Mouse (Mus musculus): ENCODE data around the gene Stk40. TPM values are rescaled to one million over a fixed set of nuclear protein-coding genes. Genes with fewer than 3 reads are reported as not detected.

The Stk40 gene
- total and polyA plus RNA-seq, 2 experiments: 6.5 to 22.9 TPM

DNA sequence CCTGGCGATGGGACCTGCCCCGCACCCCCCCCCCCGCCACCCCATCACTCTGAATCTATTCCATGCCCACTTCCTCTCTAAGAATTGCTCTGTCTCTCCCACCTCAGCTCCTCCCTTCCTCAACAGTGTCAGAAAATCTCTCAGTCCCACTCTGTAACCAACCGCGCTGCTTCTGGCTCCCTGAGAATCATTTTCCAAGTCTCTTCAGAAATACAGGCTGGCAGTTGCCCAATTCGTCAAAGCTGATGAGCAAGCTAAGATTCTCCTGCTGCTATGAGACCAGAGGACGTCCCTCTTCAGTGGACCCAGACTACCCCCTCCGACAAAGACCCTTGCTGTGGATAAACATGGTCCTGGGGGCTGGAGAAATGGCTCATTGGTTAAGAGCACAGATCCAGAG is 55.7 kb downstream of the Stk40 start:
- no peak for TF ChIP-seq CTCF (IDR thresholded peaks at IDR 0.05; ENCODE audit: low read depth, low read length)
- TF ChIP-seq POLR2A (IDR thresholded peaks at IDR 0.05; ENCODE audit: extremely low read depth, insufficient read depth, low read length): no peak
- Histone ChIP-seq H3K27me3 (ENCODE audit: control insufficient read depth, insufficient read depth, low read length) (no peaks in the 10 kb centered on the region), H3K4me3 (ENCODE audit: insufficient read depth, low read depth, low read length) (no peak overlapping the region), H3K4me1 (ENCODE audit: control insufficient read depth, insufficient read depth, low read length) (0 out of 2 replicates have a peak, but pooled peaks cover 2% of the 10 kb centered on the region), H3K79me2 (ENCODE audit: control insufficient read depth, insufficient read depth, low read length) (no peaks in the 10 kb centered on the region), H3K9ac (ENCODE audit: low read depth, low read length) (no peak overlapping the region), H3K36me3 (ENCODE audit: control insufficient read depth, insufficient read depth, low read length) (no peaks in the 10 kb centered on the region), H3K27ac (replicated peaks; ENCODE audit: insufficient read depth, low read depth, low read length) (no peak overlapping the region)
- no peak for DNase-seq (ENCODE audit: extremely low read depth, low read depth, low spot score)
- 83% methylated on average over 8 of the region's 8 CpGs for WGBS

DNA sequence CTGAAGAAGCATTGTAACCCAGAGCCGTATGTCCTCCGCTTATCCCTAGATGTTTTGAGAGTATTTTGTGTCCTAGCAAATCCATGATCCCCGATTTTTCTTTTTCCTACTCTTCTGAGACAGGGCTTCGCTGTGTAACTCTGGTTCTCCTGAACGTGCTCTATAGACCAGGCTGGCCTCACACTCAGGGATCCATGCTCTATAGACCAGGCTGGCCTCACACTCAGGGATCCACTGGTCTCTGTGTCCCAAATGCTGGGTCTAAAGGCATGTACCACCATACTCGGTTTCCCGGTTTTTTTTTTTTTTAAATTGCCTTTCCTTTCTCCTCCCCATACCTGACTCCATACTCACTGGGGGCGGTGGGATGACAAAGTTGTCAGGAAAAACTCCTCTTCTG is 57.2 kb downstream of the Stk40 start:
- Histone ChIP-seq H3K79me2 (ENCODE audit: control insufficient read depth, insufficient read depth, low read length) (no peaks in the 10 kb centered on the region), H3K36me3 (ENCODE audit: control insufficient read depth, insufficient read depth, low read length) (peaks cover 2% of the 10 kb centered on the region), H3K27ac (replicated peaks; ENCODE audit: insufficient read depth, low read depth, low read length) (no peak overlapping the region), H3K27me3 (ENCODE audit: control insufficient read depth, insufficient read depth, low read length) (no peaks in the 10 kb centered on the region), H3K4me1 (ENCODE audit: control insufficient read depth, insufficient read depth, low read length) (0 out of 2 replicates have a peak, but pooled peaks cover 2% of the 10 kb centered on the region), H3K9ac (ENCODE audit: low read depth, low read length) (no peak overlapping the region), H3K4me3 (ENCODE audit: insufficient read depth, low read depth, low read length) (no peak overlapping the region)
- no peak for DNase-seq (ENCODE audit: extremely low read depth, low read depth, low spot score)
- 92% methylated on average over 8 of the region's 8 CpGs for WGBS
- no peak for TF ChIP-seq POLR2A (IDR thresholded peaks at IDR 0.05; ENCODE audit: extremely low read depth, insufficient read depth, low read length)
- TF ChIP-seq CTCF (IDR thresholded peaks at IDR 0.05; ENCODE audit: low read depth, low read length): no peak

DNA sequence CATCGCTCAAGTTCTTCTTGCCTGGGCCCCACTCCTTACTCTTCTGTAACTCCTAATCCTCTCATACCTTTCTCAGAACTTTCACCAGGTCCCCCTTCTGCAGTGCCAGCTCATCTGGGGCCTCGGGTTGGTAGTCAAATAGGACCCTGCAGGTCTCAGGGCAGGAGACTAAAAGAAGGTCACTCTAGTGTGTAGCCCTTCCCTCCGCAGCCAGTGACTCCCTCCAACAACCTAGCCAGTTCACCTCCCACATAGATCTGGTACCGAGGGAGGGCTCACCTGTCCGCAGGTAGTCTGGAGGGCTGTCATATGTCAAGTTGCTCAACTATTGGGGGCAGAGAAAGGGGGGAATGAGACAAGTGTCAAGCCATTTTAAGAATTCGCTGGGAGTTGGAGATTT is 57.7 kb downstream of the Stk40 start:
- H3K9ac ChIP-seq (ENCODE audit: low read depth, low read length): no peak overlapping the region
- H3K4me1 ChIP-seq (ENCODE audit: control insufficient read depth, insufficient read depth, low read length): peaks cover 5% of the 10 kb centered on the region
- 91% methylated on average over 6 of the region's 6 CpGs for WGBS
- H3K27me3 ChIP-seq (ENCODE audit: control insufficient read depth, insufficient read depth, low read length): no peaks in the 10 kb centered on the region
- TF ChIP-seq CTCF (IDR thresholded peaks at IDR 0.05; ENCODE audit: low read depth, low read length) (no peak), POLR2A (IDR thresholded peaks at IDR 0.05; ENCODE audit: extremely low read depth, insufficient read depth, low read length) (no peak)
- H3K36me3 ChIP-seq (ENCODE audit: control insufficient read depth, insufficient read depth, low read length): peaks cover 7% of the 10 kb centered on the region
- no peaks in the 10 kb centered on the region for H3K79me2 ChIP-seq (ENCODE audit: control insufficient read depth, insufficient read depth, low read length)
- H3K27ac ChIP-seq (replicated peaks; ENCODE audit: insufficient read depth, low read depth, low read length): no peak overlapping the region
- no peak for DNase-seq (ENCODE audit: extremely low read depth, low read depth, low spot score)
- H3K4me3 ChIP-seq (ENCODE audit: insufficient read depth, low read depth, low read length): no peak overlapping the region

DNA sequence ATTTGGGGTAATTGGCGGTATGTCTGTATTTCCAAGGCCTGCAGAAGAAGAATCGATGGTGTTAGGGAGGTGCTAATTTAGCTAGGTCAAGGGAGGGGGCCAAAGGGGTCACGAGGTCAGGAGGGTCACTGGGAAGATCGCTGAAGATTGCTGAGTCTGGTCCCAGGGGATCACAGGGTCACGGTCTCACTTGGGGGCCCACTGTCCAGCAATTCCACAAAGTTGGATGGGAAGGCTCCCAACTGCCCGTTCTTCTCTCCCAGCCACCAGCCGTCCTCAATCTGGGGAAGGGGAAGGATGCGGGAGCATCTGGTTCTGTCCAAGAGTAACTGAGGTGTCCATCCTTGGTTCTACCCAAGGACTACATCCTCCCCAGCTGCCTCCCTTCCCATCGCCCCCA is 58.2 kb downstream of the Stk40 start:
- Histone ChIP-seq H3K27me3 (ENCODE audit: control insufficient read depth, insufficient read depth, low read length) (no peaks in the 10 kb centered on the region), H3K4me3 (ENCODE audit: insufficient read depth, low read depth, low read length) (no peak overlapping the region), H3K4me1 (ENCODE audit: control insufficient read depth, insufficient read depth, low read length) (peaks cover 7% of the 10 kb centered on the region), H3K27ac (replicated peaks; ENCODE audit: insufficient read depth, low read depth, low read length) (no peak overlapping the region), H3K36me3 (ENCODE audit: control insufficient read depth, insufficient read depth, low read length) (peaks cover 12% of the 10 kb centered on the region), H3K79me2 (ENCODE audit: control insufficient read depth, insufficient read depth, low read length) (no peaks in the 10 kb centered on the region), H3K9ac (ENCODE audit: low read depth, low read length) (0 out of 2 replicates have a peak overlapping the region, but pooled peaks have one; percentile 86)
- TF ChIP-seq POLR2A (IDR thresholded peaks at IDR 0.05; ENCODE audit: extremely low read depth, insufficient read depth, low read length) (no peak), CTCF (IDR thresholded peaks at IDR 0.05; ENCODE audit: low read depth, low read length) (no peak)
- DNase-seq (ENCODE audit: extremely low read depth, low read depth, low spot score): no peak
- 77% methylated on average over 9 of the region's 9 CpGs for WGBS

DNA sequence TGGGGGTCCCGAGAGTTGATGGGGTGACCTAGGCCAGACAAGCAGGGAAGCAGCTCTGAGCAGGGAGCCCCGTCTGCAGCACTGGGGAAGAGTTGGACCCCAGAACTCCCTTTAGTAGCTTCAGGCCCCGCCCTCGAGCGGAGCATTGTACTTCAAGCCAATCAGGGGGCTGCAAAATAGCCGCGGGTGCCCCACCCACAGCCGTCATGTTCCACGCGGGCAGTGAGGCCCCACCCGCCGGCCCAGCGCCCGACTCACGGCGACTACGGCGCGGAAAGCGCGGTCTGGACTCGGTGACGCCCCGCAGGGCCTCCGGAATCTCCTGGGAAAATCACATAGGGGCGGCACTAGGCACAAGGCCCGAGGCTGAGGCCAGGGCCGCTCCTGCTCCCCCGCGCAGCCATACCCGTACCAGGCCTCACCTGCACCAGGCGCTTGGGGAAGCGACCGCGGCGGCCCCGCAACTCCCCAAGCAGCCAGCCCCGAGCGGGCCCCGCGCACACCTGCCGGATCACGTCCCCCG is 58.8 kb downstream of the Stk40 start:
- no peak for TF ChIP-seq CTCF (IDR thresholded peaks at IDR 0.05; ENCODE audit: low read depth, low read length)
- TF ChIP-seq POLR2A (IDR thresholded peaks at IDR 0.05; ENCODE audit: extremely low read depth, insufficient read depth, low read length): 0 out of 2 replicates have a peak, but pooled peaks have one; percentile 12
- Histone ChIP-seq H3K4me3 (ENCODE audit: insufficient read depth, low read depth, low read length) (peak overlapping the region; percentile 61), H3K27ac (replicated peaks; ENCODE audit: insufficient read depth, low read depth, low read length) (peak overlapping the region; percentile 8; the same call in 1 of the 2 replicates), H3K9ac (ENCODE audit: low read depth, low read length) (peak overlapping the region; percentile 86), H3K4me1 (ENCODE audit: control insufficient read depth, insufficient read depth, low read length) (peaks cover 7% of the 10 kb centered on the region), H3K36me3 (ENCODE audit: control insufficient read depth, insufficient read depth, low read length) (peaks cover 15% of the 10 kb centered on the region), H3K27me3 (ENCODE audit: control insufficient read depth, insufficient read depth, low read length) (no peaks in the 10 kb centered on the region), H3K79me2 (ENCODE audit: control insufficient read depth, insufficient read depth, low read length) (no peaks in the 10 kb centered on the region)
- DNase-seq (ENCODE audit: extremely low read depth, low read depth, low spot score): no peak
- WGBS: 3% methylated on average over 44 of the region's 44 CpGs

DNA sequence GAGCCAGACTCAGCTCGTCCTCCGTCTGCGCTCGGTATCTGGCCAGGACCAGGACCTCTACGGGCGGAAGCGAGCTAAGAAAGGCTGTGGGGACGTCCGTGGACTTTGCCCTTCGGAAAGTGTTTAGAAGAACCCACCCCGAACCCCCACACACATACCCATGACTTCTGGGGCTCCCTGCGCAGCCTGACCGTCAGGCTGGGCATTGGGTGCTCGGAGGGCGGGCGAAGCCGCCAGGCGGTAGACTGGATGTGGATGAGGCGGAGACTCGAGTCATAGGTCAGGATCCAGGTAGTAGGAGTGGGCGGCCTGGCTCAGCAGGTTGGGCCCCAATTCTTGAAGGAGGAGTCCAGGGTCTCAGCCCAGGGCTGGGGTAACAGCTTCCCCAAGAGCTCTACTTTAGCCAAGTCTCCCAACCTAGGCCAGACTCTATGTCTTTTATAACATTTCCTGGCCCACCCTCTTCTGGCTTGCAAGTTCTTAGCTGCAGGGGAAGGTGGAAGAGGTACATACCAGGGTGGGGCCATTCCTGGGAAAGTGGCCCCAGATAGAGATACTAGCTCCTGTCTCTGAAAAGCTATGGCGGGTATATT is 59.4 kb downstream of the Stk40 start, which contains the start of gene Sh3d21:
Gene Sh3d21, minus strand, starts transcription at position 425 of the 593 bp plus-strand sequence.
- no peak for DNase-seq (ENCODE audit: extremely low read depth, low read depth, low spot score)
- TF ChIP-seq CTCF (IDR thresholded peaks at IDR 0.05; ENCODE audit: low read depth, low read length): 0 out of 2 replicates have a peak, but pooled peaks have one; percentile 14
- TF ChIP-seq POLR2A (IDR thresholded peaks at IDR 0.05; ENCODE audit: extremely low read depth, insufficient read depth, low read length): no peak
- H3K9ac ChIP-seq (ENCODE audit: low read depth, low read length): peak within 1 kb of the TSS; percentile 86
- peak within 1 kb of the TSS; percentile 61 for H3K4me3 ChIP-seq (ENCODE audit: insufficient read depth, low read depth, low read length)
- H3K27ac ChIP-seq (replicated peaks; ENCODE audit: insufficient read depth, low read depth, low read length): peak within 1 kb of the TSS; percentile 8; the same call in 1 of the 2 replicates
- no peaks in the 10 kb centered on the region for H3K27me3 ChIP-seq (ENCODE audit: control insufficient read depth, insufficient read depth, low read length)
- 4% methylated on average over 22 of the region's 22 CpGs for WGBS
- no peaks in the 10 kb centered on the region for H3K79me2 ChIP-seq (ENCODE audit: control insufficient read depth, insufficient read depth, low read length)
- peaks cover 7% of the 10 kb centered on the region for H3K4me1 ChIP-seq (ENCODE audit: control insufficient read depth, insufficient read depth, low read length)
- H3K36me3 ChIP-seq (ENCODE audit: control insufficient read depth, insufficient read depth, low read length): peaks cover 19% of the 10 kb centered on the region

All from liver, adult 2 months (tissue).